Mouse (Mus musculus): ENCODE measurements around the gene Rara.

- TF ChIP-seq CTCF (IDR thresholded peaks at IDR 0.05; ENCODE audit: low read depth) (no peak), EP300 (optimal IDR thresholded peaks at IDR 0.05) (no peak)
Observed at GRCm38 (mm10) chr11:98892426-98892825, 35.2 kb upstream of the Rara start.

Measured in stomach, postnatal 0 days (tissue).